Mouse (Mus musculus): Measurements from ENCODE around the gene Tbx1. TPM values are rescaled to one million over a fixed set of nuclear protein-coding genes. Genes with fewer than 3 reads are reported as not detected.

Tbx1 gene
- not detected in 2 replicates for total RNA-seq (2012; rRNA removed)
- not detected for polyA plus RNA-seq (2012; ENCODE audit: insufficient read depth in 1 of 2, insufficient read length in 2 of 2, low read depth in 1 of 2, low replicate concordance in 2 of 2, missing spikeins in 1 of 2)

DNA sequence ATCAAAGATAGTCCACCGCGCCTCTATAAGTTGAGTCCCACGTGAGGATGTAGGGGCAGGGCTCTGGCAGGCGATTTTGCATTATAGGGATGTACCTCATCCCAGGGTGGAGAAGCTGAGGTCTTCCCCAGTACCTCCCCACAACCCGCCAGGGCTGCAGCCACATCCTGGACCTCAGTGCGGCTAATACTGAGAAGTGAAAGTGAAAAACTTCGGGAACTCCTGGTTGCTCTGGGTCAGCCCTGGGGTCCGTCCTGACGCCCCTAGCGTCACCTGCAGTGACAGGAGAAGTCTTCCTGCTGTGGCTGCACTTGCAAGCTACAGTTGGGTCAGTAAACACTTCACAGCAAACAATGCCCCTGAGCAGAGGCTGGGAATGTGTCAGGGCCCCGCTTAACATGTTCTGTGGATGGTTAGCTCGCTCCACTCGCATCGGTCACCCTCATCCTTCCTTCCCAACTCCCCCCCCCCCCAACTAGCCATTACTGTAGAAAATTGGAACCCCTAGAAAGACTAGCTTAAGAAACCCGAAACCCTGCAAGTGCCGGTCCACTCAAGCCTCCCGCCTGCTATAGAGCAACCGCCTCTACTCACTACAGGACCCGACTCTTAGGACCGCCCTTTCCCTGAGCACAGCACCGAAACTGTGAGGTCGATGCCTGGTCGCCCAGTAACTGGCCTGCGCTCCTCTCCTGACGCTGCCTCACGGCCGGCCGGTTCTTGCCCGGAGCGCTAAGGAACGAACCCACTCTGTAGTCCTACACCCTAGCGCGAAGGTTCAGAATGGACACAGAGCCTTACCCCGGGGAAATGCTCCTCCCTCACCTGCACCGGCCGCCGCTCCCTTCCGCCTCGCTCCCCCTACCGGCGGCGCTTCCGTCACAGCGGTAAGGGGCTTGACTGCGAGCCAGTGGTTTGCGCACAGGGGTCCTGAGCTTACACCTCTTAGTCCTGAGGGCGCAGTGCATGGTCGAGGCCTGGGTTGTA lies at the start of gene Tbx1:
TSS of gene Tbx1 (minus strand) at position 868 of the 987 bp plus-strand sequence.
- Histone ChIP-seq H3K27me3 (ENCODE audit: control insufficient read depth in 1 of 2, insufficient read depth in 2 of 2, low read length in 2 of 2) (peaks cover 0 to 1% of the 10 kb centered on the region in 2 experiments; a peak in 2 of 4 replicates), H3K9me3 (replicated peaks; ENCODE audit: insufficient read depth, low read length) (no peaks in the 10 kb centered on the region), H3K4me1 (ENCODE audit: control insufficient read depth in 1 of 2, insufficient read depth in 2 of 2, low read length in 2 of 2) (no peaks in the 10 kb centered on the region), H3K79me2 (ENCODE audit: control insufficient read depth, insufficient read depth, low read length, poor library complexity) (no peaks in the 10 kb centered on the region), H3K9ac (ENCODE audit: control insufficient read depth, low read depth, low read length, poor library complexity, severe bottlenecking) (no peak within 1 kb of the TSS), H3K4me3 (ENCODE audit: control insufficient read depth in 1 of 2, insufficient read depth in 1 of 2, low read depth in 2 of 2, low read length in 2 of 2) (no peak within 1 kb of the TSS), H3K27ac (ENCODE audit: control insufficient read depth, low read depth, low read length) (no peak within 1 kb of the TSS), H3K36me3 (ENCODE audit: control insufficient read depth in 1 of 2, insufficient read depth in 2 of 2, low read length in 2 of 2) (no peaks in the 10 kb centered on the region)
- no peak for TF ChIP-seq ZKSCAN1 (IDR thresholded peaks at IDR 0.05; ENCODE audit: low read depth, low read length)
- DNase-seq (ENCODE audit: low read depth, low spot score): no peak

DNA sequence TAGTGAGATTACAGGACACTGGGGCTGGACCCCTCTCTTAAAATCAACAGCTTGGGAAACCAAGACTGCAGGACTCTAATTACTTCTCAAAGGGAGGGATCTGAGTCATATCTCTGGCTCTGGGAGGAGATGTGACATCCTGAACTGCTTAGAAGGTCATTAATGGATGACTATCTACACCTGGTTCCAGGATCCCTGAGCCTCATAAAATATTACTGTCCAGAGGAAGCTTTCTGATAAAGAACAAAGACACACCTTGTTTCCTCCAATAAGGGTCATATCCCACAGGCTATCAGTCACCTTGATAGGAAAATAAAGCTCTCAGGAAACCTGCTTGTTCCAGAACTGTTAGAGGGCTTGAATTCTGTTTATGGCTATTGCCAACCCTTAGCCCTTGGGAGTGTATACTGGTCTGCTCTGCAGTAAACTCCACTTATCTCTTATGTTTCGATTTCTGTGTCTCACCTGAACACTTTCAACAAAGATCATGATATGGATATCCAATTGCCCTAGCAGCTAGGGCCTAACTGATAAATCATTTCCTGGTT lies 49.0 kb upstream of the Tbx1 start:
- H3K27me3 ChIP-seq (ENCODE audit: control insufficient read depth in 1 of 2, insufficient read depth in 2 of 2, low read length in 2 of 2): peaks cover 3 to 10% of the 10 kb centered on the region in 2 experiments
- no peaks in the 10 kb centered on the region for H3K9me3 ChIP-seq (replicated peaks; ENCODE audit: insufficient read depth, low read length)
- DNase-seq (ENCODE audit: low read depth, low spot score): no peak
- H3K27ac ChIP-seq (ENCODE audit: control insufficient read depth, low read depth, low read length): no peak overlapping the region
- H3K79me2 ChIP-seq (ENCODE audit: control insufficient read depth, insufficient read depth, low read length, poor library complexity): no peaks in the 10 kb centered on the region
- no peak overlapping the region for H3K4me3 ChIP-seq (ENCODE audit: control insufficient read depth in 1 of 2, insufficient read depth in 1 of 2, low read depth in 2 of 2, low read length in 2 of 2)
- H3K36me3 ChIP-seq (ENCODE audit: control insufficient read depth in 1 of 2, insufficient read depth in 2 of 2, low read length in 2 of 2): no peaks in the 10 kb centered on the region
- TF ChIP-seq BHLHE40 (IDR thresholded peaks at IDR 0.05; ENCODE audit: borderline replicate concordance, low read depth, low read length): no peak
- TF ChIP-seq MXI1 (IDR thresholded peaks at IDR 0.05; ENCODE audit: low read depth, low read length): no peak
- no peak for TF ChIP-seq MAZ (IDR thresholded peaks at IDR 0.05; ENCODE audit: low read depth, low read length)
- no peak for TF ChIP-seq ZKSCAN1 (IDR thresholded peaks at IDR 0.05; ENCODE audit: low read depth, low read length)
- no peak for TF ChIP-seq SIN3A (IDR thresholded peaks at IDR 0.05; ENCODE audit: low read length)
- H3K4me1 ChIP-seq (ENCODE audit: control insufficient read depth in 1 of 2, insufficient read depth in 2 of 2, low read length in 2 of 2): no peaks in the 10 kb centered on the region
- H3K9ac ChIP-seq (ENCODE audit: control insufficient read depth, low read depth, low read length, poor library complexity, severe bottlenecking): no peak overlapping the region

DNA sequence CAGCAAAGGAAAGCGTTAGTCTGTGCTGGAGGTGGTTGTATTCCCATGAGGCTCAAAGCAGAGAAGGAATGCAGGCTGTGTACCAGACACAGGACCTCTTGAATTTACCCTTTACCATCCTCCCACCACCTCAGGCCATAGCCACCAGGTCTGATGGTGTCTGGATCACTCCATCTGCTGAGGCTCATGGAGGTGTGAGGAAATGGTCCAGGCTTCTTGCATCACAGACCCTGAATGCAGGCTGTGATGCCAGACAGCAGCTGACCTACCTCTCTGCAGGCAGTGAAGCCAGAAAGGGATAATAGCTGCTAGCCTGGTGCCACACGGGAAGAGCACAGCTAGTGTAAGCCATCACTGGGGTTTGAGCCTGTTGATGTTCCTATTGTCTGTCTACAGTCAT lies 47.9 kb upstream of the Tbx1 start:
- TF ChIP-seq MYC (IDR thresholded peaks at IDR 0.05; ENCODE audit: low read depth, low read length) (no peak), SMC3 (IDR thresholded peaks at IDR 0.05; ENCODE audit: low read depth, low read length) (no peak), MEF2A (IDR thresholded peaks at IDR 0.05; ENCODE audit: extremely low read depth, insufficient replicate concordance, low read depth, low read length, poor library complexity, severe bottlenecking) (no peak), SIN3A (IDR thresholded peaks at IDR 0.05; ENCODE audit: low read length) (no peak), MYB (IDR thresholded peaks at IDR 0.05; ENCODE audit: low read depth, low read length) (no peak), GATA1 (IDR thresholded peaks at IDR 0.05; ENCODE audit: low read depth, low read length) (no peak), ZC3H11A (IDR thresholded peaks at IDR 0.05; ENCODE audit: low read depth, low read length) (no peak), ELF1 (IDR thresholded peaks at IDR 0.05; ENCODE audit: low read depth, low read length) (no peak), TBP (IDR thresholded peaks at IDR 0.05; ENCODE audit: low read depth, low read length) (no peak), POLR2AphosphoS2 (IDR thresholded peaks at IDR 0.05; ENCODE audit: low read length) (no peak), MXI1 (IDR thresholded peaks at IDR 0.05; ENCODE audit: low read depth, low read length) (no peak), HCFC1 (IDR thresholded peaks at IDR 0.05; ENCODE audit: low read depth, low read length) (no peak)
- Histone ChIP-seq H3K79me2 (ENCODE audit: control insufficient read depth, insufficient read depth, low read length, poor library complexity) (no peaks in the 10 kb centered on the region), H3K36me3 (ENCODE audit: control insufficient read depth in 1 of 2, insufficient read depth in 2 of 2, low read length in 2 of 2) (no peaks in the 10 kb centered on the region), H3K4me1 (ENCODE audit: control insufficient read depth in 1 of 2, insufficient read depth in 2 of 2, low read length in 2 of 2) (no peaks in the 10 kb centered on the region), H3K9me3 (replicated peaks; ENCODE audit: insufficient read depth, low read length) (no peaks in the 10 kb centered on the region), H3K27me3 (ENCODE audit: control insufficient read depth in 1 of 2, insufficient read depth in 2 of 2, low read length in 2 of 2) (peaks cover 3 to 8% of the 10 kb centered on the region in 2 experiments), H3K27ac (ENCODE audit: control insufficient read depth, low read depth, low read length) (no peak overlapping the region), H3K9ac (ENCODE audit: control insufficient read depth, low read depth, low read length, poor library complexity, severe bottlenecking) (no peak overlapping the region), H3K4me3 (ENCODE audit: control insufficient read depth in 1 of 2, insufficient read depth in 1 of 2, low read depth in 2 of 2, low read length in 2 of 2) (no peak overlapping the region)
- no peak for DNase-seq (ENCODE audit: low read depth, low spot score)
